Mouse (Mus musculus) liver, adult 2 months (tissue): ENCODE data around the gene Tet1.

ENCODE experiments used
- CTCF ChIP-seq: fragments of 200-500 bp; IDR thresholded peaks from 2 replicates; pipeline ENCODE4 v1.5.1; 2011; ENCODE audit warnings: low read depth, low read length, control low read depth
- POLR2A ChIP-seq: fragments of 200-500 bp; IDR thresholded peaks from 2 replicates; pipeline ENCODE4 v1.6.1; 2011; ENCODE audit warnings: low read length, control low read depth; ENCODE audit not compliant: insufficient read depth; ENCODE audit errors: extremely low read depth

GRCm38 (mm10) chr10:62894447-62894846, 14.3 kb downstream of the Tet1 start:
- TF ChIP-seq POLR2A (no peak), CTCF (no peak)
